Mouse (Mus musculus): ENCODE measurements around the gene 4930451I11Rik. TPM values are rescaled to one million over a fixed set of nuclear protein-coding genes. Genes with fewer than 3 reads are reported as not detected.

4930451I11Rik gene
- total RNA-seq (2018; cell fraction: chromatin; rRNA removed) = not detected
- not detected for total RNA-seq (2018; cell fraction: cytosol; rRNA removed)
- not detected for total RNA-seq (2018; cell fraction: nucleus; rRNA removed)
- polyA plus RNA-seq (2018) = not detected in 3 replicates

GRCm38 (mm10) chr7:126831539-126831938 is at the start of gene 4930451I11Rik:
TSS of gene 4930451I11Rik (minus strand) at chr7:126831639.
- no peak within 1 kb of the TSS for H3K27ac ChIP-seq
- no peaks in the 10 kb centered on the region for H3K36me3 ChIP-seq (ENCODE audit: inconsistent target)
- H3K4me3 ChIP-seq (ENCODE audit: inconsistent target) = no peak within 1 kb of the TSS
- whole genome bisulfite sequencing (ENCODE audit: missing documents) = 60% methylated on average over 5 of the region's 5 CpGs
- no peaks in the 10 kb centered on the region for H3K79me2 ChIP-seq (ENCODE audit: inconsistent target)

DNA sequence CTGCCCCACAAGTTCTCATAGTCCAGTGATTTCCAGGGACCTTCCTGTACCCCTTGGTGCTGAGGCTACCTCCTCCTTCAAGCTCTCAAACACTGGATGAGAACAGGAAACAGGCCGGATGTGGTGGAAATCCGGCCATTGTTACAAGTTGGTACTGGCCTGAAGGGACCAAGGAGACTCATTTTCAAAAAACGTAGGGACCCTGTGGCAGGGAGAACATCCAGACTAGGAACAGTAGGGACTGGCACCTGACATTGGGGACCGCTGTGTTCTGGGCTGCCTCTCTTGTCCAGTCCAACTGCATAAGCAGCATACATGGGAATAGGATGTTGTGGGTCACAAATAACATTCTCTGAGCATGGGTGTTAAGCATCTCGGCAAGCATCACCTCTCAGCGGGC is 49.6 kb upstream of the 4930451I11Rik start:
- WGBS (ENCODE audit: missing documents) = 21% methylated on average over 6 of the region's 6 CpGs
- Histone ChIP-seq H3K36me3 (ENCODE audit: inconsistent target) (peaks cover 39% of the 10 kb centered on the region), H3K4me3 (ENCODE audit: inconsistent target) (no peak overlapping the region), H3K79me2 (ENCODE audit: inconsistent target) (peaks cover 52% of the 10 kb centered on the region), H3K27ac (no peak overlapping the region)

- H3K4me3 ChIP-seq (ENCODE audit: inconsistent target) = no peak overlapping the region
- peaks cover 29% of the 10 kb centered on the region for H3K79me2 ChIP-seq (ENCODE audit: inconsistent target)
- no peak overlapping the region for H3K27ac ChIP-seq
- 100% methylated on average over 1 of the region's 1 CpGs for WGBS (ENCODE audit: missing documents)
- peaks cover 70% of the 10 kb centered on the region for H3K36me3 ChIP-seq (ENCODE audit: inconsistent target)
Observed at GRCm38 (mm10) chr7:126877239-126877638, 45.8 kb upstream of the 4930451I11Rik start.

DNA sequence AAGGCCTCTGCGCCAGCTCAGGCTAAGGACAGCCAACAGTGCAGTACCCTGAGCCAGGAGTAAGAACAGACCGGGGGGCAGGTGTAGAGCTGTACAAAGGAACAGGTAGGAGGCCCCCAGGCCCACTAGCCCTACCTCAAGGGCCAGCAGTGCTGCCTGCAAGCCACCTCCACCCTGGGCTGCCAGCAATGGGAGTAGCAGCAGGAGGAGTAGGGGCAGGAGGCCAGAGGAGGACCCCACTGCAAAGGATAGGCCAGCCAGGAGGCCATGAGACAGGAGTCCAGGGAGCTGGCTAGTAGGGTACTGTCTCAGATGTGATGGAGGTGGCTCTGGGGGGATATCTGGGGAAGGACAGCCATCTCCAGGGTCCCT is 39.1 kb upstream of the 4930451I11Rik start:
- no peak overlapping the region for H3K27ac ChIP-seq
- 82% methylated on average over 1 of the region's 2 CpGs for WGBS (ENCODE audit: missing documents)
- H3K4me3 ChIP-seq (ENCODE audit: inconsistent target) = no peak overlapping the region
- peaks cover 88% of the 10 kb centered on the region for H3K36me3 ChIP-seq (ENCODE audit: inconsistent target)
- no peaks in the 10 kb centered on the region; the same call in 1 of the 2 replicates for H3K79me2 ChIP-seq (ENCODE audit: inconsistent target)

- Histone ChIP-seq H3K36me3 (ENCODE audit: inconsistent target) (peaks cover 83% of the 10 kb centered on the region), H3K4me3 (ENCODE audit: inconsistent target) (no peak overlapping the region), H3K27ac (no peak overlapping the region), H3K79me2 (ENCODE audit: inconsistent target) (no peaks in the 10 kb centered on the region; the same call in 1 of the 2 replicates)
- 97% methylated on average over 19 of the region's 23 CpGs for WGBS (ENCODE audit: missing documents)
Observed at GRCm38 (mm10) chr7:126869780-126870519, 38.5 kb upstream of the 4930451I11Rik start.

GRCm38 (mm10) chr7:126868003-126868402 is 36.6 kb upstream of the 4930451I11Rik start:
- Histone ChIP-seq H3K27ac (no peak overlapping the region), H3K36me3 (ENCODE audit: inconsistent target) (peaks cover 63% of the 10 kb centered on the region), H3K4me3 (ENCODE audit: inconsistent target) (no peak overlapping the region), H3K79me2 (ENCODE audit: inconsistent target) (no peaks in the 10 kb centered on the region)
- WGBS (ENCODE audit: missing documents) = 82% methylated on average over 12 of the region's 12 CpGs

DNA sequence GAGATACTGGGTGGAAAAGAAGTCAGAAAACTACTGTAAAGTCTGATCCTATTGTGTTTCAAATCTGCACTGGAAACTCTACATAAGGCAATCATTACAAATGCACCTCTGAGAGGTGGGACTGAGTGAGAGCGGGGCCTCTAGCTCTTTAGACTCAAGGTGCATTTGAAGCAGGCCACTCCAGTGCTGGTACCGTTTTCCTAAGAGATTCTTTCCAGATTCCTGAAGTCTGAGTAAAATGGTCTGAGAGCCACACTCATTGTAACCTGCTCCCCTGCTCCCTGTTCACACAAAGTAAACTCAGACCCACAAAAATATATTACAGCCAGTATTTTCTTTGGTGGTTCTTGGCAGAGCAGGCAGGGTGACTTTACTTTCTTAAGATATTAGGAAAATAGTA is 36.1 kb upstream of the 4930451I11Rik start:
- no peak overlapping the region for H3K4me3 ChIP-seq (ENCODE audit: inconsistent target)
- no peak overlapping the region for H3K27ac ChIP-seq
- WGBS (ENCODE audit: missing documents) = 90% methylated on average over 2 of the region's 2 CpGs
- H3K79me2 ChIP-seq (ENCODE audit: inconsistent target) = no peaks in the 10 kb centered on the region
- H3K36me3 ChIP-seq (ENCODE audit: inconsistent target) = peaks cover 58% of the 10 kb centered on the region

DNA sequence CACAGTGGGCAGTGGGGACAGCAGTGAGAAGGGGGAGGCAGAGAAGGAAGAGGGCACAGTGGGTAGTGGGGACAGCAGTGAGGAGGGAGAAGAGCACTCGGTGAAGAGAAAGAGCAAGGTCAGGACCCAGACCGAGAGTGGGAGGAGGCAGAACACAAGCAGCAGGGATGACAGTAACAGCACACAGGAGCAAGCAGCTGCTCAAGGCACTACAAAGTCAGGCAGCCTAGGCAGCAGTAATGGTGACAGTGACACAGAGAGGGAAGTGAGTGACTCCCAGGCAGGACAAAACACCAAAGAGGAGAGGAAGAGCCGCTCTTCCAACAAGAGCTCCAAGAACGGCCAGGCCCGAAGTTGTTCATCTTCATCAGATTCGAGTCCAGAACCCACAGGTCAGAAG is 32.4 kb upstream of the 4930451I11Rik start:
- 74% methylated on average over 5 of the region's 6 CpGs for WGBS (ENCODE audit: missing documents)
- H3K36me3 ChIP-seq (ENCODE audit: inconsistent target) = peaks cover 29% of the 10 kb centered on the region; the same call in 1 of the 2 replicates
- H3K4me3 ChIP-seq (ENCODE audit: inconsistent target) = no peak overlapping the region

DNA sequence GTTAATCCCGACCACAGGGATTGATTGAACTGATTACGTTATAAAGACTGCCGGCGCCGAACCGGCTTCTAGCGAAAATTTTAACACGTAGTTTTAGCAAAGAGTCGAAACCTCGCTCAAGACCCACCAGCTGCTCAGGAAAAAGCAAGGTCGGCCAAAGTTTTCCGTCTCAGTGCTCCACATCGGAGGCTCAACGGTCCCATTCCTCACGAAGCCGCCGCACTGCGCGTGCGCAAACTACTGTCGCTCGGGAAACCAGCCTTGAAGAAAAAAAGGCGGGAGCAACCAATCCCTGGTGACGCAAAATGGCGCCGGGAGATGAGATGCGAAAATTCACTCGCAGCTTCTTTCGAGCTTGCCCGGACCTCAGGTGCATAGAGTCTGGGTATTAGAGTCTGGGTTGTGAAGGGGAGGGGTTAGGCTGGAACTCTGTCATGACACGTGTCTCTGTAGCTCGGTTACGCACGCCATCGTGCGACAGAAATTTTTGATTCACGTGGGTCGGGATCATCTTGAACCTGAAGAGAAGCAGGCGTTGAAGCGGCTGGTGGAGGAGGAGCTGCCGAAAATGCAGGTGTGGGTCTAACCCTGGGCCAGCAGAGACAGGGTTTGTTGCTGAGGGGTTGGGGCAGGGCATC is 30.8 kb upstream of the 4930451I11Rik start, which contains the start of gene Ino80e:
Gene Ino80e (minus strand): TSS at position 231 of the 638 bp plus-strand sequence.
- peaks cover 24% of the 10 kb centered on the region; the same call in 1 of the 2 replicates for H3K36me3 ChIP-seq (ENCODE audit: inconsistent target)
- peak within 1 kb of the TSS; percentile 69 for H3K27ac ChIP-seq
- H3K4me3 ChIP-seq (ENCODE audit: inconsistent target) = peak within 1 kb of the TSS; percentile 80
- peaks cover 19% of the 10 kb centered on the region; the same call in 1 of the 2 replicates for H3K79me2 ChIP-seq (ENCODE audit: inconsistent target)
- 0% methylated on average over 41 of the region's 41 CpGs for whole genome bisulfite sequencing (ENCODE audit: missing documents)

More for the DNA sequence above, 32.4 kb upstream of the 4930451I11Rik start:
- no peak overlapping the region for H3K27ac ChIP-seq
- H3K79me2 ChIP-seq (ENCODE audit: inconsistent target) = peaks cover 19% of the 10 kb centered on the region; the same call in 1 of the 2 replicates

DNA sequence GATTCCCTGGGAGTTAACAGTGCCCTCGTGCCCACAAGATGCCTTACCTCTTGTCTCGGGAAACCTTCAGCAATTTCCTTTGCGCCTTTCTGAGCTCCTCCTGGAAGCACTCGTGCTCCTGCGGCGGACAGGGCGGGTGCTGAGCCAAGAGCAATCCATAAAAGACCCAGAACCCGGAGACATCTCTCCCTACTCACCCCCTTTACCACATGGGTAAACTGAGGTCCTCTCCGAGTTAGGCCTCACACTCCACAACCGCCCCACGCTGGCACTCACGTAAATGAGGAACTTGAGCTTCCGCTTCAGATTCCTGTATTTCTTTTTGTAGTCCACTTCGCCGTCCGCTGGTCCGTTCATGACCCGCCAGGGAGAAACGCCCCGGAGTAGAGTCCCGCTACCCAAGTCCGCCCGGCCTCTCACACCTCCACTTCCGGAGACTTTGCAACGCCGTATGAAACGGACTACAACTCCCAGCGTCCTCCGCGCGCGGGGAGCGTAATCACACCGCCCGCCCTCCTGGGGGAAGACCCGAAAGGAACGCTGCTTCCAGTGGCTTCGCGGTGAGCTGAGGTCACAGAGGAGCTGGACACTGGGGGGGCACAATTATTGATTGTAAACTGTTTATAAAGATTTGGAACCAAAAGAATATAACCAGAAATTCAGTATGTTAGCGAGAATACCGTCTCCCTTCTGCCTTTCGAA is 30.1 kb upstream of the 4930451I11Rik start, which contains the start of gene Hirip3:
Gene Hirip3 (plus strand): TSS at position 544 of the 702 bp plus-strand sequence.
- Histone ChIP-seq H3K36me3 (ENCODE audit: inconsistent target) (peaks cover 24% of the 10 kb centered on the region), H3K4me3 (ENCODE audit: inconsistent target) (peak within 1 kb of the TSS; percentile 80), H3K79me2 (ENCODE audit: inconsistent target) (peaks cover 19% of the 10 kb centered on the region; the same call in 1 of the 2 replicates), H3K27ac (peak within 1 kb of the TSS; percentile 69)
- WGBS (ENCODE audit: missing documents) = 1% methylated on average over 42 of the region's 42 CpGs

DNA sequence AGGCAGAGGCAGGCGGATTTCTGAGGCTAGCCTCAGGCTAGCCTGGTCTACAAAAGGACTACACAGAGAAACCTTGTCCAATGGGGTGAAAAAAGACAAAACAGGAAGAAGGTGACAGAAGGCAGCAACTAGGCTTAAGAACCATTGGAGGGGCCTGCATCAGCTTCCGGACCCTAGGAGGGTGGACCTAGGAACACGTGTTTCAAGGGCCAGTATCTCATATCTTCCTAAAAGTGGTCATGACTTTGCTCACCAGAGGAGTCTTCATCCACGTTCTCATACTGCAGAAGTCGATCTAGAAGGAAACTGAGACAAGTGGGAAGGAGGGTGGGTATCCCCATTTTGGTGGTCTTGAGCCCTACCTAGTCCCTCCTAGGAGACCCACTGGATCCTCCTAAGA is 29.5 kb upstream of the 4930451I11Rik start:
- Histone ChIP-seq H3K4me3 (ENCODE audit: inconsistent target) (peak overlapping the region; percentile 80), H3K79me2 (ENCODE audit: inconsistent target) (peaks cover 19% of the 10 kb centered on the region; the same call in 1 of the 2 replicates), H3K36me3 (ENCODE audit: inconsistent target) (peaks cover 30% of the 10 kb centered on the region), H3K27ac (peak overlapping the region; percentile 69)
- WGBS (ENCODE audit: missing documents) = 39% methylated on average over 5 of the region's 5 CpGs

- Histone ChIP-seq H3K36me3 (ENCODE audit: inconsistent target) (peaks cover 71% of the 10 kb centered on the region), H3K4me3 (ENCODE audit: inconsistent target) (no peak overlapping the region), H3K79me2 (ENCODE audit: inconsistent target) (peaks cover 19% of the 10 kb centered on the region; the same call in 1 of the 2 replicates), H3K27ac (no peak overlapping the region)
- WGBS (ENCODE audit: missing documents) = 83% methylated on average over 9 of the region's 9 CpGs
Observed at GRCm38 (mm10) chr7:126856741-126857420, 25.4 kb upstream of the 4930451I11Rik start.

- WGBS (ENCODE audit: missing documents) = 92% methylated on average over 3 of the region's 3 CpGs
- Histone ChIP-seq H3K27ac (no peak overlapping the region), H3K36me3 (ENCODE audit: inconsistent target) (peaks cover 73% of the 10 kb centered on the region), H3K79me2 (ENCODE audit: inconsistent target) (peaks cover 9% of the 10 kb centered on the region; the same call in 1 of the 2 replicates), H3K4me3 (ENCODE audit: inconsistent target) (no peak overlapping the region)
Observed at GRCm38 (mm10) chr7:126855641-126856040, 24.2 kb upstream of the 4930451I11Rik start.

DNA sequence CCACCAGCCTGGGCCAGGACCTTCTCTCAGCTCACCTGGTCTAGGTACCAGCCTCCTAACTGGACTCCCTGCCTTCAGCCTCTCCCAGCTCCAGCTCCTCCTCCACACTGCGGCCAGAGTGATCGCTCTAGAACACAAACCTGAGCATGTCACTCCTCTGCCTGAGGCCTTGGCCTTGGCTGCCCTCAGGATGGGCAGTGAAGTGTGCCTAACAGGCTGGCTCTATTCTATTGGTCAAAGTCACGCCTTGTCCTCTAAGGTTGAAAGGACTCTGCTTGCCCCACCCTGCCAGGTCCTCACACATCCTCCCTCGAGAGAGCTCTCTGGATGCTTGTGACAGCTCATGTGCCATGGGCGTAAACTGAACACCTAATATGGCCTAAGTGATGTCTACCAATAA is 22.0 kb upstream of the 4930451I11Rik start:
- H3K27ac ChIP-seq = no peak overlapping the region
- no peaks in the 10 kb centered on the region for H3K79me2 ChIP-seq (ENCODE audit: inconsistent target)
- peaks cover 64% of the 10 kb centered on the region for H3K36me3 ChIP-seq (ENCODE audit: inconsistent target)
- no peak overlapping the region for H3K4me3 ChIP-seq (ENCODE audit: inconsistent target)
- WGBS (ENCODE audit: missing documents) = 96% methylated on average over 5 of the region's 5 CpGs
